Mouse (Mus musculus): ENCODE results near the gene Ano1. TPM values are rescaled to one million over a fixed set of nuclear protein-coding genes. Genes with fewer than 3 reads are reported as not detected.

The Ano1 gene
- polyA plus RNA-seq, 1 experiment from 2014 or later = 7.3 TPM

GRCm38 (mm10) chr7:144634450-144634849, 117.3 kb downstream of the Ano1 start:
- no peak overlapping the region for H3K27ac ChIP-seq (replicated peaks in 1 of 2; ENCODE audit: control insufficient read depth in 1 of 2, insufficient read depth in 1 of 2, low read depth in 2 of 2, low read length in 2 of 2)
- no peak overlapping the region for H3K9ac ChIP-seq (ENCODE audit: low read length)
- H3K4me1 ChIP-seq (ENCODE audit: control insufficient read depth in 2 of 2, insufficient read depth in 2 of 2, low read length in 2 of 2) = peaks cover 5 to 9% of the 10 kb centered on the region in 2 experiments; a peak in 3 of 4 replicates
- no peak overlapping the region for H3K4me3 ChIP-seq (ENCODE audit: control insufficient read depth in 1 of 2, insufficient read depth in 1 of 2, low read depth in 1 of 2, low read length in 2 of 2)
- no peaks in the 10 kb centered on the region for H3K9me3 ChIP-seq (ENCODE audit: control insufficient read depth, low read length)
- H3K4me2 ChIP-seq (ENCODE audit: low read length) = no peak overlapping the region
- ATAC-seq (ENCODE audit: insufficient number of reproducible peaks, insufficient read depth, low FRiP score, low read depth) = no peak
- no peaks in the 10 kb centered on the region for H3K36me3 ChIP-seq (ENCODE audit: control insufficient read depth, insufficient read depth, low read length)
- 0 out of 2 replicates have a peak, but pooled peaks cover 5% of the 10 kb centered on the region for H3K27me3 ChIP-seq (ENCODE audit: control insufficient read depth, insufficient read depth, low read length)
- 97% methylated on average over 3 of the region's 3 CpGs for WGBS

- H3K9ac ChIP-seq (ENCODE audit: low read length) = no peak overlapping the region
- H3K36me3 ChIP-seq (ENCODE audit: control insufficient read depth, insufficient read depth, low read length) = no peaks in the 10 kb centered on the region
- H3K27me3 ChIP-seq (ENCODE audit: control insufficient read depth, insufficient read depth, low read length) = 0 out of 2 replicates have a peak, but pooled peaks cover 5% of the 10 kb centered on the region
- no peak overlapping the region for H3K27ac ChIP-seq (replicated peaks in 1 of 2; ENCODE audit: control insufficient read depth in 1 of 2, insufficient read depth in 1 of 2, low read depth in 2 of 2, low read length in 2 of 2)
- H3K4me1 ChIP-seq (ENCODE audit: control insufficient read depth in 2 of 2, insufficient read depth in 2 of 2, low read length in 2 of 2) = peaks cover 6 to 9% of the 10 kb centered on the region in 2 experiments; a peak in 3 of 4 replicates
- ATAC-seq (ENCODE audit: insufficient number of reproducible peaks, insufficient read depth, low FRiP score, low read depth) = no peak
- H3K4me2 ChIP-seq (ENCODE audit: low read length) = no peak overlapping the region
- no peaks in the 10 kb centered on the region for H3K9me3 ChIP-seq (ENCODE audit: control insufficient read depth, low read length)
- no peak overlapping the region for H3K4me3 ChIP-seq (ENCODE audit: control insufficient read depth in 1 of 2, insufficient read depth in 1 of 2, low read depth in 1 of 2, low read length in 2 of 2)
Observed at GRCm38 (mm10) chr7:144632321-144632720, 119.5 kb downstream of the Ano1 start.

GRCm38 (mm10) chr7:144630622-144631021, 121.2 kb downstream of the Ano1 start:
- ATAC-seq (ENCODE audit: insufficient number of reproducible peaks, insufficient read depth, low FRiP score, low read depth) = no peak
- Histone ChIP-seq H3K4me3 (ENCODE audit: control insufficient read depth in 1 of 2, insufficient read depth in 1 of 2, low read depth in 1 of 2, low read length in 2 of 2) (no peak overlapping the region), H3K9me3 (ENCODE audit: control insufficient read depth, low read length) (no peaks in the 10 kb centered on the region), H3K27ac (replicated peaks in 1 of 2; ENCODE audit: control insufficient read depth in 1 of 2, insufficient read depth in 1 of 2, low read depth in 2 of 2, low read length in 2 of 2) (no peak overlapping the region), H3K27me3 (ENCODE audit: control insufficient read depth, insufficient read depth, low read length) (0 out of 2 replicates have a peak, but pooled peaks cover 5% of the 10 kb centered on the region), H3K9ac (ENCODE audit: low read length) (no peak overlapping the region), H3K36me3 (ENCODE audit: control insufficient read depth, insufficient read depth, low read length) (no peaks in the 10 kb centered on the region), H3K4me1 (ENCODE audit: control insufficient read depth in 2 of 2, insufficient read depth in 2 of 2, low read length in 2 of 2) (peaks cover 5 to 9% of the 10 kb centered on the region in 2 experiments; a peak in 3 of 4 replicates), H3K4me2 (ENCODE audit: low read length) (no peak overlapping the region)
- 80% methylated on average over 3 of the region's 3 CpGs for WGBS

GRCm38 (mm10) chr7:144628334-144628915, 123.3 kb downstream of the Ano1 start:
- no peak for ATAC-seq (ENCODE audit: insufficient number of reproducible peaks, insufficient read depth, low FRiP score, low read depth)
- H3K9ac ChIP-seq (ENCODE audit: low read length) = no peak overlapping the region
- no peak overlapping the region for H3K27ac ChIP-seq (replicated peaks in 1 of 2; ENCODE audit: control insufficient read depth in 1 of 2, insufficient read depth in 1 of 2, low read depth in 2 of 2, low read length in 2 of 2)
- no peak overlapping the region for H3K4me2 ChIP-seq (ENCODE audit: low read length)
- 53% methylated on average over 3 of the region's 3 CpGs for WGBS
- no peaks in the 10 kb centered on the region for H3K36me3 ChIP-seq (ENCODE audit: control insufficient read depth, insufficient read depth, low read length)
- H3K4me1 ChIP-seq (ENCODE audit: control insufficient read depth in 2 of 2, insufficient read depth in 2 of 2, low read length in 2 of 2) = peaks cover 0 to 4% of the 10 kb centered on the region in 2 experiments; a peak in 1 of 4 replicates
- 0 out of 2 replicates have a peak, but pooled peaks cover 5% of the 10 kb centered on the region for H3K27me3 ChIP-seq (ENCODE audit: control insufficient read depth, insufficient read depth, low read length)
- no peak overlapping the region for H3K4me3 ChIP-seq (ENCODE audit: control insufficient read depth in 1 of 2, insufficient read depth in 1 of 2, low read depth in 1 of 2, low read length in 2 of 2)
- no peaks in the 10 kb centered on the region for H3K9me3 ChIP-seq (ENCODE audit: control insufficient read depth, low read length)

GRCm38 (mm10) chr7:144627606-144628333, 124.0 kb downstream of the Ano1 start:
- no peaks in the 10 kb centered on the region for H3K36me3 ChIP-seq (ENCODE audit: control insufficient read depth, insufficient read depth, low read length)
- no peak overlapping the region for H3K4me2 ChIP-seq (ENCODE audit: low read length)
- no peaks in the 10 kb centered on the region for H3K9me3 ChIP-seq (ENCODE audit: control insufficient read depth, low read length)
- H3K4me3 ChIP-seq (ENCODE audit: control insufficient read depth in 1 of 2, insufficient read depth in 1 of 2, low read depth in 1 of 2, low read length in 2 of 2) = no peak overlapping the region
- 60% methylated on average over 13 of the region's 13 CpGs for WGBS
- no peak overlapping the region for H3K27ac ChIP-seq (replicated peaks in 1 of 2; ENCODE audit: control insufficient read depth in 1 of 2, insufficient read depth in 1 of 2, low read depth in 2 of 2, low read length in 2 of 2)
- no peak overlapping the region for H3K9ac ChIP-seq (ENCODE audit: low read length)
- H3K27me3 ChIP-seq (ENCODE audit: control insufficient read depth, insufficient read depth, low read length) = 0 out of 2 replicates have a peak, but pooled peaks cover 5% of the 10 kb centered on the region
- peaks cover 0 to 4% of the 10 kb centered on the region in 2 experiments; a peak in 1 of 4 replicates for H3K4me1 ChIP-seq (ENCODE audit: control insufficient read depth in 2 of 2, insufficient read depth in 2 of 2, low read length in 2 of 2)
- ATAC-seq (ENCODE audit: insufficient number of reproducible peaks, insufficient read depth, low FRiP score, low read depth) = no peak

- H3K27ac ChIP-seq (replicated peaks in 1 of 2; ENCODE audit: control insufficient read depth in 1 of 2, insufficient read depth in 1 of 2, low read depth in 2 of 2, low read length in 2 of 2) = no peak overlapping the region
- H3K4me2 ChIP-seq (ENCODE audit: low read length) = no peak overlapping the region
- H3K9ac ChIP-seq (ENCODE audit: low read length) = no peak overlapping the region
- no peaks in the 10 kb centered on the region for H3K36me3 ChIP-seq (ENCODE audit: control insufficient read depth, insufficient read depth, low read length)
- H3K27me3 ChIP-seq (ENCODE audit: control insufficient read depth, insufficient read depth, low read length) = 0 out of 2 replicates have a peak, but pooled peaks cover 5% of the 10 kb centered on the region
- no peak overlapping the region for H3K4me3 ChIP-seq (ENCODE audit: control insufficient read depth in 1 of 2, insufficient read depth in 1 of 2, low read depth in 1 of 2, low read length in 2 of 2)
- 82% methylated on average over 2 of the region's 2 CpGs for WGBS
- ATAC-seq (ENCODE audit: insufficient number of reproducible peaks, insufficient read depth, low FRiP score, low read depth) = no peak
- peaks cover 0 to 4% of the 10 kb centered on the region in 2 experiments; a peak in 1 of 4 replicates for H3K4me1 ChIP-seq (ENCODE audit: control insufficient read depth in 2 of 2, insufficient read depth in 2 of 2, low read length in 2 of 2)
- H3K9me3 ChIP-seq (ENCODE audit: control insufficient read depth, low read length) = peaks cover 5% of the 10 kb centered on the region; the same call in 1 of the 2 replicates
Observed at GRCm38 (mm10) chr7:144626042-144626441, 125.7 kb downstream of the Ano1 start.

- 71% methylated on average over 22 of the region's 22 CpGs for WGBS
- Histone ChIP-seq H3K9ac (ENCODE audit: low read length) (no peak overlapping the region), H3K27me3 (ENCODE audit: control insufficient read depth, insufficient read depth, low read length) (no peaks in the 10 kb centered on the region), H3K4me1 (ENCODE audit: control insufficient read depth in 2 of 2, insufficient read depth in 2 of 2, low read length in 2 of 2) (no peaks in the 10 kb centered on the region; a peak in 1 of 4 replicates), H3K4me2 (ENCODE audit: low read length) (no peak overlapping the region), H3K4me3 (ENCODE audit: control insufficient read depth in 1 of 2, insufficient read depth in 1 of 2, low read depth in 1 of 2, low read length in 2 of 2) (no peak overlapping the region), H3K27ac (replicated peaks in 1 of 2; ENCODE audit: control insufficient read depth in 1 of 2, insufficient read depth in 1 of 2, low read depth in 2 of 2, low read length in 2 of 2) (no peak overlapping the region), H3K36me3 (ENCODE audit: control insufficient read depth, insufficient read depth, low read length) (no peaks in the 10 kb centered on the region), H3K9me3 (ENCODE audit: control insufficient read depth, low read length) (peaks cover 5% of the 10 kb centered on the region; the same call in 1 of the 2 replicates)
- no peak for ATAC-seq (ENCODE audit: insufficient number of reproducible peaks, insufficient read depth, low FRiP score, low read depth)
Observed at GRCm38 (mm10) chr7:144620721-144621681, 130.8 kb downstream of the Ano1 start.

Measured in heart, embryonic 14.5 days (tissue).